Mouse (Mus musculus): Measurements from ENCODE around the gene Smarca1. TPM values are rescaled to one million over a fixed set of nuclear protein-coding genes. Genes with fewer than 3 reads are reported as not detected.

The Smarca1 gene
- total and polyA plus RNA-seq, 3 experiments, result not detected

DNA sequence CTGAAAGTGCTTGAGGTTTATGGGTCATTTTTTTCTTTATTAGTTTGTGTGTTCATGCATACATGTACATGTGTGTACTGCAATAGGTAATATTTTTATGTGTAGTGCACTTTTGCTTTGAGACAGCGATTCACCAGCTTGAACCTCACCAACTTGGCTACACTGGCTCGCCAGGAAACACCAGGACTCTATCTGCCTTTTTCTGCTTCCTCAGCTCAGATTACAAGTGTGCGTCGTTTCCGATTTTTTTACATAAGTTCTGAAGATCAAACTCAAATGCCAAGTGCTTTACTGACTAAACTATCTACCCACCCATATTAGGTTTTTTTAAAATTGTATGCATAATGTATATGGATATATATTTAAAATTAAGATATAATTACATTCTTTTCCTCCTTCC, 27.8 kb upstream of the Smarca1 start:
- Histone ChIP-seq H3K27me3 (ENCODE audit: insufficient read depth, low read length) (no peaks in the 10 kb centered on the region), H3K4me3 (ENCODE audit: low read depth, low read length) (no peak overlapping the region), H3K4me1 (ENCODE audit: insufficient read depth, low read depth, low read length) (no peaks in the 10 kb centered on the region), H3K9me3 (replicated peaks) (no peaks in the 10 kb centered on the region), H3K36me3 (replicated peaks) (no peaks in the 10 kb centered on the region)
- no peak for TF ChIP-seq GATA1 (IDR thresholded peaks at IDR 0.05; ENCODE audit: borderline replicate concordance, low read length)
- TF ChIP-seq CTCF (IDR thresholded peaks at IDR 0.05; ENCODE audit: low read depth, low read length), result no peak
- TF ChIP-seq GATA2 (IDR thresholded peaks at IDR 0.05; ENCODE audit: borderline replicate concordance, low read depth, low read length), result no peak
- no peak for TF ChIP-seq POLR2AphosphoS5 (IDR thresholded peaks at IDR 0.05; ENCODE audit: insufficient replicate concordance, low read depth, low read length)
- no peak for TF ChIP-seq TAL1 (conservative IDR thresholded peaks at IDR 0.05; ENCODE audit: low read depth, low read length)
- no peak for ATAC-seq (ENCODE audit: extremely low read depth, insufficient number of reproducible peaks, low FRiP score, poor library complexity, severe bottlenecking)
- no peak for DNase-seq (ENCODE audit: low spot score)

DNA sequence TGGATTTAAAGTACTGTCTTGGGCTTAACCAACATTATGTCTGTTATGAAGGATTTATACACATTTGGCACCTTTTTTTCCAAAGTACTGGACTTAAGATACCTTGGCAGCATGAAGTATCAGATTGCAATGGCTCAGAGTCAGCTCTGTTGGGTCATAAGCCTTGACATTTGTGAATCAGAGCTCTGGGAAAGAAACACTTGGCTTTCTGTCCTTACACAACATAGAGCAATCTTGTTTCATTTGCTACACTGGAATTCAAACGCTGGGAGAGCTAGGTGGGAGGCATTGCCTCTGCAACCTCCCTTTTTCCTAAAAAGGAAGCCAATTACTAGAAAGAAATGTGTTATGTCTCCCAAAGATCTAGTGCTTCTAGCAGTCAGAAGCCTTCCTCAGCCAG, 24.1 kb upstream of the Smarca1 start:
- Histone ChIP-seq H3K27me3 (ENCODE audit: insufficient read depth, low read length) (no peaks in the 10 kb centered on the region), H3K4me1 (ENCODE audit: insufficient read depth, low read depth, low read length) (no peaks in the 10 kb centered on the region), H3K36me3 (replicated peaks) (no peaks in the 10 kb centered on the region), H3K9me3 (replicated peaks) (no peaks in the 10 kb centered on the region), H3K4me3 (ENCODE audit: low read depth, low read length) (no peak overlapping the region)
- ATAC-seq (ENCODE audit: extremely low read depth, insufficient number of reproducible peaks, low FRiP score, poor library complexity, severe bottlenecking) (no peak), DNase-seq (ENCODE audit: low spot score) (no peak)
- TF ChIP-seq TAL1 (conservative IDR thresholded peaks at IDR 0.05; ENCODE audit: low read depth, low read length), result no peak
- no peak for TF ChIP-seq POLR2AphosphoS5 (IDR thresholded peaks at IDR 0.05; ENCODE audit: insufficient replicate concordance, low read depth, low read length)
- TF ChIP-seq CTCF (IDR thresholded peaks at IDR 0.05; ENCODE audit: low read depth, low read length), result no peak
- TF ChIP-seq GATA2 (IDR thresholded peaks at IDR 0.05; ENCODE audit: borderline replicate concordance, low read depth, low read length), result no peak
- no peak for TF ChIP-seq GATA1 (IDR thresholded peaks at IDR 0.05; ENCODE audit: borderline replicate concordance, low read length)

DNA sequence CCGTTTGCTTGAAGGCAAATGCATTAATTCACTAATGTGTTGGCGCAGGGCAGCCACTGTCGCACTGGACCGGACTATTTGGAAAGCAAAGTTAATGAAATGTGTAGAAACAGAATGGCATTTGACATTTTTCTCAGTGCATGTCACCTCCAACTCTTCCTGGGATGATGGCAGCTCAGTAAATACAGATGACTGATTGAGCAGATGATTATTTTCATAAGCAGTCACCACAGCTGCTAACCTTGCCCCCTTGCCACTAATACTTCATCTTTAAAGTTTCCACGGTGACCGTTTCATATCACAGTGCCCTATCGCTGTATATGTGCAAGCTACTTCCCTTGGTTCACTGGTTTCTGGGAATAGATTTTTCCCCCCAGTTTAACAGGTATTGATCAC, 20.8 kb upstream of the Smarca1 start:
- Histone ChIP-seq H3K27me3 (ENCODE audit: insufficient read depth, low read length) (no peaks in the 10 kb centered on the region), H3K36me3 (replicated peaks) (no peaks in the 10 kb centered on the region), H3K9me3 (replicated peaks) (no peaks in the 10 kb centered on the region), H3K4me3 (ENCODE audit: low read depth, low read length) (no peak overlapping the region), H3K4me1 (ENCODE audit: insufficient read depth, low read depth, low read length) (no peaks in the 10 kb centered on the region)
- ATAC-seq (ENCODE audit: extremely low read depth, insufficient number of reproducible peaks, low FRiP score, poor library complexity, severe bottlenecking) (no peak), DNase-seq (ENCODE audit: low spot score) (no peak)
- TF ChIP-seq CTCF (IDR thresholded peaks at IDR 0.05; ENCODE audit: low read depth, low read length) (no peak), GATA2 (IDR thresholded peaks at IDR 0.05; ENCODE audit: borderline replicate concordance, low read depth, low read length) (no peak), TAL1 (conservative IDR thresholded peaks at IDR 0.05; ENCODE audit: low read depth, low read length) (no peak), GATA1 (IDR thresholded peaks at IDR 0.05; ENCODE audit: borderline replicate concordance, low read length) (no peak), POLR2AphosphoS5 (IDR thresholded peaks at IDR 0.05; ENCODE audit: insufficient replicate concordance, low read depth, low read length) (no peak)

DNA sequence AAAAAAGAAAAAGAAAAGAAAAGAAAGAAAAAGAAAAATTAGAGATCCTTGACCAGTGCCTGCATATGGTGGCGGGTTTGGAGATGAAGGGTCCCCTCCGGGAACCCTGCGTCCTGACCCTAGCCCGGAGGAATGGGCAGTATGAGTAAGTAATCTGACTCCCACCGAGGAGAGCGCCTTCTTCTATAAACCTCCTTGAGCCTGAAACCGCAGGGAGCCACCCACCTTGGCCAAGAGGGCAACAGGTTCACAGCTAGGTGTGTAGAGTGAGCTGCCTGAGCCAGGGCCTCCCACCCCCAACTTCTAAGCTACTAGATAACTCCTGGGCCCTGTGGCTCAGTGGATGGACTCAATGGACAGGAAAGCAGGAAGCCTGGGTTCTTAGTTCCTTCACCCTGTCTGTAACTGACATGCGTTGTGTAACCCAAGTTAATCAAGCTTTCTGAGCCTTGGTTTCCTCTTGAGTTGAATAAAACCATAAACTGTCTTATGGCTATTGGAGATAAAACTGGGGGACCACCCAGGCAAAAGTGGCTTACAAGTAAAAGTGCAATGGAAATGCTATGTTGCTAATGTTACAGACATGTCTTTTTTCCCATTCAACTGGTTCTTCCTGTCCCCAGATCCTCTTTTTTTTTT, 20.2 kb upstream of the Smarca1 start:
- Histone ChIP-seq H3K9me3 (replicated peaks) (no peaks in the 10 kb centered on the region), H3K4me3 (ENCODE audit: low read depth, low read length) (no peak overlapping the region), H3K27me3 (ENCODE audit: insufficient read depth, low read length) (no peaks in the 10 kb centered on the region), H3K4me1 (ENCODE audit: insufficient read depth, low read depth, low read length) (no peaks in the 10 kb centered on the region), H3K36me3 (replicated peaks) (no peaks in the 10 kb centered on the region)
- DNase-seq (ENCODE audit: low spot score) (no peak), ATAC-seq (ENCODE audit: extremely low read depth, insufficient number of reproducible peaks, low FRiP score, poor library complexity, severe bottlenecking) (no peak)
- no peak for TF ChIP-seq CTCF (IDR thresholded peaks at IDR 0.05; ENCODE audit: low read depth, low read length)
- TF ChIP-seq GATA1 (IDR thresholded peaks at IDR 0.05; ENCODE audit: borderline replicate concordance, low read length), result no peak
- no peak for TF ChIP-seq GATA2 (IDR thresholded peaks at IDR 0.05; ENCODE audit: borderline replicate concordance, low read depth, low read length)
- TF ChIP-seq TAL1 (conservative IDR thresholded peaks at IDR 0.05; ENCODE audit: low read depth, low read length), result no peak
- no peak for TF ChIP-seq POLR2AphosphoS5 (IDR thresholded peaks at IDR 0.05; ENCODE audit: insufficient replicate concordance, low read depth, low read length)

DNA sequence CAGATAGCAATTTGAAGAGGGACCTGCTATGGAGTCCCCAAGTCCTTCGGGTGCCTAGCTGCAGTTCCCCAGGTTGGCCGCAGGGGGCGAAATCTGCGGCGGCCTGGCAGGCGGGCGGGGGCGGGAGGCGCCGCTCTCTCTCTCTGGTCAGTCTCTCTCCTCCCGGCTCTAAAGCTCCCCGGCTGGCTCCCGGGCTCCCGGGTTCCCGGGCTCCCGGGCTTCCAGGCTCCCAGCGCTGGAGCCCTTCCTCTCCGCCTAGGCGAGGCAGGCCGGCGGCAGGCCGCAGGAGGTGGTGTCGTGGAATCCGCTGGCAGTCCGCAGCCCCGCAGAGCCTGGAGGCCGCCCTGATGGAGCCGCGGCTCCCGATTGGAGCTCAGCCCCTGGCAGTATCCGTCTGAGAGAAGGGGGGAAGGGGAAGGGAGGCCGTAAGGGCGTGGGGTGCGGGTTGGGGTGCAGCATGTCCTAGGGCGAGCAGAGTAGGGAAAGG, 19.6 kb upstream of the Smarca1 start, which contains the start of gene Ocrl:
Gene Ocrl (plus strand): TSS at position 82 of the 487 bp plus-strand sequence.
- ATAC-seq (ENCODE audit: extremely low read depth, insufficient number of reproducible peaks, low FRiP score, poor library complexity, severe bottlenecking) (no peak), DNase-seq (ENCODE audit: low spot score) (no peak)
- H3K4me1 ChIP-seq (ENCODE audit: insufficient read depth, low read depth, low read length), result no peaks in the 10 kb centered on the region
- no peaks in the 10 kb centered on the region for H3K27me3 ChIP-seq (ENCODE audit: insufficient read depth, low read length)
- H3K36me3 ChIP-seq (replicated peaks), result no peaks in the 10 kb centered on the region
- TF ChIP-seq POLR2AphosphoS5 (IDR thresholded peaks at IDR 0.05; ENCODE audit: insufficient replicate concordance, low read depth, low read length) (no peak), TAL1 (conservative IDR thresholded peaks at IDR 0.05; ENCODE audit: low read depth, low read length) (no peak), CTCF (IDR thresholded peaks at IDR 0.05; ENCODE audit: low read depth, low read length) (no peak), GATA2 (IDR thresholded peaks at IDR 0.05; ENCODE audit: borderline replicate concordance, low read depth, low read length) (no peak), GATA1 (IDR thresholded peaks at IDR 0.05; ENCODE audit: borderline replicate concordance, low read length) (no peak)
- no peak within 1 kb of the TSS for H3K4me3 ChIP-seq (ENCODE audit: low read depth, low read length)
- no peaks in the 10 kb centered on the region for H3K9me3 ChIP-seq (replicated peaks)

DNA sequence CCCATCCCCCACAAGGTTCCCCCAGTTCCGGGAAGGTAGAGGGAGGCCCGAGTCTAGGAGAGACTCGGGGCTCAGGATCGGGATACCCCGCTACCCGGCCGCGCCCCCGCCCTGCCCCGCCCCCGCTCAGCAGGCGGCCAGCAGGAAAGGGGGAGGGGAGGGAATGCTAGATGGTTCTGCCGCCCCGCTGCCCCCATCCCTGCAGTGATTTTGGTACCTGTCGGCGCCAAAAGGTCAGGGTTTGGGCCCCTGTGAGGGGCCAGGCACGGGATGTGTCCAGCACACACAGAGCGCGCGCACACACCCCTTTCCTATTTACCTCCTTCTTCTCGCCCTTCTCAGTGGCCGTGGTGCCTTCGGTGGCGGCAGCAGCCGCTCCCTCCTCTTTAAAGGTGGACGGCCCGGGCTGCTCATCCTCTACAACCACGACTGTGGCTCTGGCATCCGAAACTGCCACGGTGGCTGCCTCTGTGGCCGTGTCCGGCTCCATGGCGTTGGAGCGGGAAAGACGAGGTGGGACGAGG, 805 bp downstream of the Smarca1 start:
- H3K36me3 ChIP-seq (replicated peaks), result no peaks in the 10 kb centered on the region
- H3K9me3 ChIP-seq (replicated peaks), result no peaks in the 10 kb centered on the region
- no peaks in the 10 kb centered on the region for H3K4me1 ChIP-seq (ENCODE audit: insufficient read depth, low read depth, low read length)
- TF ChIP-seq GATA2 (IDR thresholded peaks at IDR 0.05; ENCODE audit: borderline replicate concordance, low read depth, low read length) (no peak), POLR2AphosphoS5 (IDR thresholded peaks at IDR 0.05; ENCODE audit: insufficient replicate concordance, low read depth, low read length) (no peak)
- DNase-seq (ENCODE audit: low spot score) (no peak), ATAC-seq (ENCODE audit: extremely low read depth, insufficient number of reproducible peaks, low FRiP score, poor library complexity, severe bottlenecking) (no peak)
- H3K27me3 ChIP-seq (ENCODE audit: insufficient read depth, low read length), result no peaks in the 10 kb centered on the region
- H3K4me3 ChIP-seq (ENCODE audit: low read depth, low read length), result no peak overlapping the region
